Mouse (Mus musculus) Muller cell, postnatal 12 days (primary cell): ENCODE measurements around the gene Sptbn4.
"Not testable (repeated sequence)": the region's sequence is repeated elsewhere in the genome, so short reads cannot be mapped to it uniquely, and the experiment has no call there.

ENCODE experiments used
- DNase-seq: peaks from one replicate; pipeline ENCODE4 v3.0.0-alpha.2; 2015; ENCODE audit errors: inconsistent ontology term

The Sptbn4 gene

GRCm38 (mm10) chr7:27447419-27448286 is at the start of gene Sptbn4, which contains the start of gene Blvrb:
Gene Sptbn4, minus strand, starts transcription at chr7:27447686.
Gene Blvrb, plus strand, starts transcription at chr7:27447978.
- peak; percentile 100 for DNase-seq

- DNase-seq: not testable (repeated sequence)
These were observed 47.3 kb upstream of the Sptbn4 start for GRCm38 (mm10) chr7:27494659-27495367.

- DNase-seq: no peak
These were observed 46.0 kb upstream of the Sptbn4 start for GRCm38 (mm10) chr7:27493450-27493849.

- DNase-seq: no peak
These were observed 45.5 kb upstream of the Sptbn4 start for GRCm38 (mm10) chr7:27493022-27493421.

GRCm38 (mm10) chr7:27491856-27492255 is 44.4 kb upstream of the Sptbn4 start:
- peak; percentile 84 for DNase-seq

GRCm38 (mm10) chr7:27490543-27491329 is 43.2 kb upstream of the Sptbn4 start:
- DNase-seq: peak; percentile 99

GRCm38 (mm10) chr7:27490227-27490542 is 42.7 kb upstream of the Sptbn4 start:
- DNase-seq: no peak

GRCm38 (mm10) chr7:27489270-27489869 is 41.9 kb upstream of the Sptbn4 start:
- DNase-seq: no peak

- peak; percentile 76 for DNase-seq
These were observed 40.3 kb upstream of the Sptbn4 start for GRCm38 (mm10) chr7:27487740-27488268.

GRCm38 (mm10) chr7:27486770-27487697 is 39.5 kb upstream of the Sptbn4 start, which contains the start of gene Sertad1:
Gene Sertad1, plus strand, starts transcription at chr7:27486910.
- DNase-seq: peak; percentile 100

GRCm38 (mm10) chr7:27486102-27486769 is 38.8 kb upstream of the Sptbn4 start:
- no peak for DNase-seq

GRCm38 (mm10) chr7:27483860-27484259 is 36.4 kb upstream of the Sptbn4 start:
- no peak for DNase-seq

GRCm38 (mm10) chr7:27481627-27481969 is 34.1 kb upstream of the Sptbn4 start:
- DNase-seq: peak; percentile 97

- DNase-seq: no peak
These were observed 33.6 kb upstream of the Sptbn4 start for GRCm38 (mm10) chr7:27480927-27481626.

- DNase-seq: no peak
These were observed 33.0 kb upstream of the Sptbn4 start for GRCm38 (mm10) chr7:27480506-27480905.

- DNase-seq: no peak
These were observed 32.3 kb upstream of the Sptbn4 start for GRCm38 (mm10) chr7:27479750-27480149.

GRCm38 (mm10) chr7:27478561-27478960 is 31.1 kb upstream of the Sptbn4 start:
- DNase-seq: no peak

GRCm38 (mm10) chr7:27476098-27476635 is 28.7 kb upstream of the Sptbn4 start:
- DNase-seq: no peak

GRCm38 (mm10) chr7:27475596-27475995 is 28.1 kb upstream of the Sptbn4 start:
- DNase-seq: no peak
